ENCODE assay signal across 8 mouse cellular contexts in genomic region chr19:8965771-8966170, GRCm38 (mm10). TPM values are rescaled to one million over a fixed set of nuclear protein-coding genes. Genes with fewer than 3 reads are reported as not detected.
DNase-seq lines count a peak whose midpoint lies in the region; ATAC-seq lines count a peak whose summit lies in the region.

No protein-coding gene starts in this region.

- no peaks in the 10 kb centered on the region for H3K27me3 ChIP-seq in hindbrain, embryonic 12.5 days
- no peaks in the 10 kb centered on the region for H3K27me3 ChIP-seq in liver, embryonic 16.5 days (ENCODE audit: control insufficient read depth, insufficient read depth, low read depth, low read length)

- peak overlapping the region; percentile 87 for H3K4me2 ChIP-seq in hindbrain, embryonic 12.5 days (replicated peaks)
- H3K4me2 ChIP-seq in liver, embryonic 16.5 days (ENCODE audit: low read depth, low read length), result peak overlapping the region; percentile 69

- peak overlapping the region; percentile 66 for H3K4me3 ChIP-seq in hindbrain, embryonic 12.5 days
- H3K4me3 ChIP-seq in liver, embryonic 16.5 days (ENCODE audit: low read depth, low read length), result peak overlapping the region; percentile 71

- peak; percentile 51 for DNase-seq in cerebellum, adult 11 months
- no peak for DNase-seq in cerebellum, postnatal 4 days (ENCODE audit: low spot score in 2 of 2)
- DNase-seq in thymus, postnatal 14 days, result peak; percentile 27
- no peak for DNase-seq in thymus, postnatal 25 days
- no peak for DNase-seq in c-Kit-positive CD71-positive TER-119-positive erythroid progenitor cells, embryonic 14.5 days (ENCODE audit: low spot score)
- DNase-seq in thymus, adult 18-20 months, result no peak

- 89% methylated on average over 8 of the region's 8 CpGs for WGBS in hindbrain, embryonic 12.5 days
- 69% methylated on average over 8 of the region's 8 CpGs for WGBS in liver, embryonic 16.5 days (ENCODE audit: insufficient replicate concordance)

- no peaks in the 10 kb centered on the region for H3K9me3 ChIP-seq in hindbrain, embryonic 12.5 days (replicated peaks)
- no peaks in the 10 kb centered on the region for H3K9me3 ChIP-seq in liver, embryonic 16.5 days (replicated peaks; ENCODE audit: control insufficient read depth, low read length)

- H3K36me3 ChIP-seq in hindbrain, embryonic 12.5 days, result peaks cover 74% of the 10 kb centered on the region
- peaks cover 54% of the 10 kb centered on the region for H3K36me3 ChIP-seq in liver, embryonic 16.5 days (ENCODE audit: control insufficient read depth, insufficient read depth)

- peaks cover 27% of the 10 kb centered on the region for H3K4me1 ChIP-seq in hindbrain, embryonic 12.5 days
- peaks cover 18% of the 10 kb centered on the region for H3K4me1 ChIP-seq in liver, embryonic 16.5 days (ENCODE audit: control insufficient read depth, low read depth, low read length)

- ATAC-seq in hindbrain, embryonic 12.5 days (ENCODE audit: low FRiP score), result no peak
- no peak for ATAC-seq in liver, embryonic 16.5 days (ENCODE audit: low read depth)

- H3K27ac ChIP-seq in hindbrain, embryonic 12.5 days, result peak overlapping the region; percentile 44
- H3K27ac ChIP-seq in liver, embryonic 16.5 days (ENCODE audit: low read length), result peak overlapping the region; percentile 92; the same call in 1 of the 2 replicates

- H3K9ac ChIP-seq in hindbrain, embryonic 12.5 days, result peak overlapping the region; percentile 58
- peak overlapping the region; percentile 76 for H3K9ac ChIP-seq in liver, embryonic 16.5 days (ENCODE audit: low read depth, low read length)

RNA-seq across cellular contexts. Expression of gene Eef1g, which starts 1.1 kb away (rescaled TPM):
- 352 and 372 TPM in 2 replicates for polyA plus RNA-seq in hindbrain, embryonic 12.5 days (2016; fragmentation: Nextera tagmentation; extraction: Ambion mirVana)
- 153 and 172 TPM in 2 replicates for polyA plus RNA-seq in liver, embryonic 16.5 days (2015; fragmentation: Nextera tagmentation; extraction: Ambion mirVana)

RNA-seq across cellular contexts. Expression of gene Tut1, which starts 12.1 kb away (rescaled TPM):
- polyA plus RNA-seq in hindbrain, embryonic 12.5 days (2016; fragmentation: Nextera tagmentation; extraction: Ambion mirVana), result 32.3 and 35.7 TPM in 2 replicates
- 12.6 and 12.9 TPM in 2 replicates for polyA plus RNA-seq in liver, embryonic 16.5 days (2015; fragmentation: Nextera tagmentation; extraction: Ambion mirVana)

RNA-seq across cellular contexts. Expression of gene Ahnak, which starts 23.3 kb away (rescaled TPM):
- 12.7 and 15.4 TPM in 2 replicates for polyA plus RNA-seq in hindbrain, embryonic 12.5 days (2016; fragmentation: Nextera tagmentation; extraction: Ambion mirVana)
- 3.1 TPM in 2 replicates for polyA plus RNA-seq in liver, embryonic 16.5 days (2015; fragmentation: Nextera tagmentation; extraction: Ambion mirVana)

RNA-seq across cellular contexts. Expression of gene Mta2, which starts 24.1 kb away (rescaled TPM):
- polyA plus RNA-seq in hindbrain, embryonic 12.5 days (2016; fragmentation: Nextera tagmentation; extraction: Ambion mirVana), result 174 and 185 TPM in 2 replicates
- polyA plus RNA-seq in liver, embryonic 16.5 days (2015; fragmentation: Nextera tagmentation; extraction: Ambion mirVana), result 73.9 and 82.3 TPM in 2 replicates

RNA-seq across cellular contexts. Expression of gene Eml3, which starts 36.4 kb away (rescaled TPM):
- polyA plus RNA-seq in hindbrain, embryonic 12.5 days (2016; fragmentation: Nextera tagmentation; extraction: Ambion mirVana), result 17.0 and 17.1 TPM in 2 replicates
- 11.4 and 12.8 TPM in 2 replicates for polyA plus RNA-seq in liver, embryonic 16.5 days (2015; fragmentation: Nextera tagmentation; extraction: Ambion mirVana)

Comparison
In these comparisons a context has a peak if more than half of its experiments do, and no peak if none do; other contexts are left out.
1. DNase-seq: peak in cerebellum, adult 11 months (single experiment) and thymus, postnatal 14 days (single experiment); none in cerebellum, postnatal 4 days (0 of 2), thymus, postnatal 25 days (single experiment), c-Kit-positive CD71-positive TER-119-positive erythroid progenitor cells, embryonic 14.5 days (single experiment) and thymus, adult 18-20 months (0 of 2).